Mouse (Mus musculus) cortical plate, adult 2 months (tissue): Measurements from ENCODE around the gene Ifitm5.

ENCODE experiments used
- CTCF ChIP-seq: fragments of 200-500 bp; IDR thresholded peaks from 2 replicates; pipeline ENCODE4 v1.5.1; 2011; ENCODE audit warnings: mild to moderate bottlenecking, control low read depth, low read length; ENCODE audit not compliant: insufficient read depth; ENCODE audit errors: extremely low read depth
- POLR2A ChIP-seq: fragments of 200-500 bp; IDR thresholded peaks from 2 replicates; pipeline ENCODE4 v1.6.1; 2011; ENCODE audit warnings: mild to moderate bottlenecking, low read length, control low read depth; ENCODE audit not compliant: insufficient read depth; ENCODE audit errors: extremely low read depth

GRCm38 (mm10) chr7:140902036-140902875, 47.8 kb downstream of the Ifitm5 start:
- TF ChIP-seq CTCF (no peak), POLR2A (no peak)
